Mouse (Mus musculus) hindbrain, embryonic 12.5 days (tissue): ENCODE data around the gene Stx8. TPM values are rescaled to one million over a fixed set of nuclear protein-coding genes. Genes with fewer than 3 reads are reported as not detected.

Source experiments
- ATAC-seq: fragments of 200-750 bp; cut with Nextera tagmentation; 2 replicates; pipeline ENCODE4 v1.8.0; 2017; ENCODE audit warnings: moderate TSS enrichment; ENCODE audit not compliant: low FRiP score
- H3K27ac ChIP-seq: fragments of 300-500 bp; sonication (generic); 2 replicates; pipeline ENCODE4 v1.5.1; 2016; ENCODE audit warnings: mild to moderate bottlenecking
- H3K27me3 ChIP-seq: fragments of 300-500 bp; sonication (generic); 2 replicates; pipeline ENCODE4 v1.6.1; 2016; ENCODE audit warnings: mild to moderate bottlenecking
- H3K36me3 ChIP-seq: fragments of 300-500 bp; sonication (generic); 2 replicates; pipeline ENCODE4 v1.6.1; 2016; ENCODE audit warnings: mild to moderate bottlenecking
- H3K4me1 ChIP-seq: fragments of 300-500 bp; sonication (generic); 2 replicates; pipeline ENCODE4 v1.6.1; 2016
- H3K4me2 ChIP-seq: fragments of 300-500 bp; sonication (generic); replicated peaks from 2 replicates; pipeline ENCODE4 v1.6.1; 2016; ENCODE audit warnings: mild to moderate bottlenecking
- H3K4me3 ChIP-seq: fragments of 300-500 bp; sonication (generic); 2 replicates; pipeline ENCODE4 v1.5.1; 2016; ENCODE audit warnings: mild to moderate bottlenecking
- H3K9ac ChIP-seq: fragments of 300-500 bp; sonication (generic); 2 replicates; pipeline ENCODE4 v1.6.1; 2016; ENCODE audit warnings: mild to moderate bottlenecking, moderate library complexity
- H3K9me3 ChIP-seq: fragments of 300-500 bp; sonication (generic); replicated peaks from 2 replicates; pipeline ENCODE4 v1.6.1; 2016; ENCODE audit warnings: mild to moderate bottlenecking
- WGBS: fragments of 180-500 bp; shearing (Covaris S2); methylation state at CpG from one replicate; pipeline ENCODE4 v1.1.7; 2016; 5-methylcytosine and 5-hydroxymethylcytosine counted together
- polyA plus RNA-seq: library from polyadenylated mRNA; unstranded; fragments of >200 nt; fragmentation: Nextera tagmentation; extraction: Ambion mirVana; gene quantifications from 2 replicates; pipeline ENCODE4 v1.2.1, GENCODE M21; 2016

Stx8 gene
- polyA plus RNA-seq, 1 experiment from 2014 or later: 64.0 TPM

- no peaks in the 10 kb centered on the region for H3K27me3 ChIP-seq
- no peaks in the 10 kb centered on the region for H3K9me3 ChIP-seq
- H3K4me1 ChIP-seq: no peaks in the 10 kb centered on the region
- H3K36me3 ChIP-seq: no peaks in the 10 kb centered on the region
- no peak overlapping the region for H3K27ac ChIP-seq
- H3K4me3 ChIP-seq: no peak overlapping the region
- H3K4me2 ChIP-seq: no peak overlapping the region
- no peak for ATAC-seq
- H3K9ac ChIP-seq: no peak overlapping the region
- WGBS: 87% methylated on average over 3 of the region's 3 CpGs
Observed at GRCm38 (mm10) chr11:67932156-67932555, 33.8 kb upstream of the Stx8 start.

GRCm38 (mm10) chr11:67948229-67948628 lies 17.8 kb upstream of the Stx8 start:
- Histone ChIP-seq H3K4me3 (no peak overlapping the region), H3K4me1 (no peaks in the 10 kb centered on the region), H3K36me3 (no peaks in the 10 kb centered on the region), H3K27me3 (no peaks in the 10 kb centered on the region), H3K9ac (no peak overlapping the region), H3K27ac (no peak overlapping the region), H3K4me2 (no peak overlapping the region), H3K9me3 (no peaks in the 10 kb centered on the region)
- ATAC-seq: no peak
- WGBS: 71% methylated on average over 3 of the region's 3 CpGs

- H3K27me3 ChIP-seq: no peaks in the 10 kb centered on the region
- H3K27ac ChIP-seq: no peak overlapping the region
- no peaks in the 10 kb centered on the region for H3K4me1 ChIP-seq
- no peak for ATAC-seq
- 90% methylated on average over 9 of the region's 9 CpGs for WGBS
- no peak overlapping the region for H3K4me2 ChIP-seq
- H3K9me3 ChIP-seq: no peaks in the 10 kb centered on the region
- H3K36me3 ChIP-seq: no peaks in the 10 kb centered on the region
- H3K4me3 ChIP-seq: no peak overlapping the region
- no peak overlapping the region for H3K9ac ChIP-seq
Observed at GRCm38 (mm10) chr11:67949475-67949874, 16.5 kb upstream of the Stx8 start.

- Histone ChIP-seq H3K9ac (no peak overlapping the region), H3K4me3 (no peak overlapping the region), H3K4me2 (no peak overlapping the region), H3K9me3 (no peaks in the 10 kb centered on the region), H3K27me3 (no peaks in the 10 kb centered on the region), H3K36me3 (no peaks in the 10 kb centered on the region), H3K4me1 (no peaks in the 10 kb centered on the region), H3K27ac (no peak overlapping the region)
- WGBS: 86% methylated on average over 5 of the region's 5 CpGs
- ATAC-seq: no peak
Observed at GRCm38 (mm10) chr11:67953604-67954003, 12.4 kb upstream of the Stx8 start.

- Histone ChIP-seq H3K27ac (no peak overlapping the region), H3K4me1 (no peaks in the 10 kb centered on the region), H3K4me3 (no peak overlapping the region), H3K4me2 (no peak overlapping the region), H3K9me3 (no peaks in the 10 kb centered on the region), H3K9ac (no peak overlapping the region), H3K36me3 (no peaks in the 10 kb centered on the region), H3K27me3 (no peaks in the 10 kb centered on the region)
- WGBS: 89% methylated on average over 6 of the region's 6 CpGs
- no peak for ATAC-seq
Observed at GRCm38 (mm10) chr11:67954413-67954812, 11.6 kb upstream of the Stx8 start.

GRCm38 (mm10) chr11:67964110-67964509 lies 1.9 kb upstream of the Stx8 start:
- Histone ChIP-seq H3K36me3 (no peaks in the 10 kb centered on the region), H3K9me3 (no peaks in the 10 kb centered on the region), H3K27ac (no peak overlapping the region), H3K4me1 (peaks cover 19% of the 10 kb centered on the region), H3K4me3 (no peak overlapping the region), H3K27me3 (no peaks in the 10 kb centered on the region), H3K4me2 (no peak overlapping the region), H3K9ac (no peak overlapping the region)
- ATAC-seq: no peak
- 82% methylated on average over 6 of the region's 6 CpGs for WGBS

- Histone ChIP-seq H3K4me3 (peak within 1 kb of the TSS; percentile 82), H3K36me3 (peaks cover 4% of the 10 kb centered on the region; the same call in 1 of the 2 replicates), H3K4me1 (peaks cover 19% of the 10 kb centered on the region), H3K27ac (no peak within 1 kb of the TSS), H3K9me3 (no peaks in the 10 kb centered on the region), H3K27me3 (no peaks in the 10 kb centered on the region), H3K9ac (peak within 1 kb of the TSS; percentile 91), H3K4me2 (peak within 1 kb of the TSS; percentile 93)
- 9% methylated on average over 15 of the region's 15 CpGs for WGBS
- peak; percentile 63 for ATAC-seq
Observed at GRCm38 (mm10) chr11:67965242-67965883, 630 bp upstream of the Stx8 start, which contains the start of gene Cfap52. Cfap52 (minus strand) TSS chr11:67965651.

- 77% methylated on average over 11 of the region's 11 CpGs for WGBS
- H3K27me3 ChIP-seq: no peaks in the 10 kb centered on the region
- H3K36me3 ChIP-seq: peaks cover 15% of the 10 kb centered on the region
- no peaks in the 10 kb centered on the region for H3K9me3 ChIP-seq
- peaks cover 19% of the 10 kb centered on the region for H3K4me1 ChIP-seq
- no peak overlapping the region for H3K4me2 ChIP-seq
- H3K9ac ChIP-seq: no peak overlapping the region
- H3K4me3 ChIP-seq: no peak overlapping the region
- no peak for ATAC-seq
- no peak overlapping the region for H3K27ac ChIP-seq
Observed at GRCm38 (mm10) chr11:67967831-67968230, 1.8 kb downstream of the Stx8 start.

- Histone ChIP-seq H3K4me2 (no peak overlapping the region), H3K36me3 (peaks cover 28% of the 10 kb centered on the region), H3K9me3 (no peaks in the 10 kb centered on the region), H3K4me1 (peaks cover 4% of the 10 kb centered on the region; the same call in 1 of the 2 replicates), H3K4me3 (no peak overlapping the region), H3K9ac (no peak overlapping the region), H3K27ac (no peak overlapping the region), H3K27me3 (no peaks in the 10 kb centered on the region)
- WGBS: 83% methylated on average over 1 of the region's 1 CpGs
- no peak for ATAC-seq
Observed at GRCm38 (mm10) chr11:67972606-67973005, 6.6 kb downstream of the Stx8 start.

- Histone ChIP-seq H3K27ac (no peak overlapping the region), H3K36me3 (peaks cover 28% of the 10 kb centered on the region), H3K4me1 (no peaks in the 10 kb centered on the region), H3K9ac (no peak overlapping the region), H3K9me3 (no peaks in the 10 kb centered on the region), H3K27me3 (no peaks in the 10 kb centered on the region), H3K4me3 (no peak overlapping the region), H3K4me2 (no peak overlapping the region)
- 84% methylated on average over 5 of the region's 5 CpGs for WGBS
- no peak for ATAC-seq
Observed at GRCm38 (mm10) chr11:67973225-67973624, 7.2 kb downstream of the Stx8 start.

GRCm38 (mm10) chr11:67975252-67975651 lies 9.3 kb downstream of the Stx8 start:
- Histone ChIP-seq H3K27ac (no peak overlapping the region), H3K27me3 (no peaks in the 10 kb centered on the region), H3K9me3 (no peaks in the 10 kb centered on the region), H3K9ac (no peak overlapping the region), H3K36me3 (peaks cover 25% of the 10 kb centered on the region), H3K4me2 (no peak overlapping the region), H3K4me1 (no peaks in the 10 kb centered on the region), H3K4me3 (no peak overlapping the region)
- WGBS: 12% methylated on average over 2 of the region's 2 CpGs
- ATAC-seq: no peak

GRCm38 (mm10) chr11:67983564-67983963 lies 17.6 kb downstream of the Stx8 start:
- H3K9me3 ChIP-seq: no peaks in the 10 kb centered on the region
- H3K9ac ChIP-seq: no peak overlapping the region
- no peaks in the 10 kb centered on the region for H3K27me3 ChIP-seq
- no peak overlapping the region for H3K27ac ChIP-seq
- 94% methylated on average over 6 of the region's 6 CpGs for WGBS
- H3K36me3 ChIP-seq: 0 out of 2 replicates have a peak, but pooled peaks cover 5% of the 10 kb centered on the region
- H3K4me1 ChIP-seq: no peaks in the 10 kb centered on the region
- H3K4me3 ChIP-seq: no peak overlapping the region
- H3K4me2 ChIP-seq: no peak overlapping the region
- ATAC-seq: no peak

GRCm38 (mm10) chr11:67991240-67991639 lies 25.2 kb downstream of the Stx8 start:
- no peaks in the 10 kb centered on the region for H3K27me3 ChIP-seq
- H3K4me2 ChIP-seq: no peak overlapping the region
- WGBS: 83% methylated on average over 4 of the region's 4 CpGs
- no peak overlapping the region for H3K27ac ChIP-seq
- H3K4me3 ChIP-seq: no peak overlapping the region
- no peak overlapping the region for H3K9ac ChIP-seq
- ATAC-seq: no peak
- no peaks in the 10 kb centered on the region for H3K4me1 ChIP-seq
- H3K36me3 ChIP-seq: 0 out of 2 replicates have a peak, but pooled peaks cover 2% of the 10 kb centered on the region
- no peaks in the 10 kb centered on the region for H3K9me3 ChIP-seq
